Mouse (Mus musculus): ENCODE measurements around the gene Prss50.

GRCm38 (mm10) chr9:110907838-110908630 is 50.3 kb downstream of the Prss50 start:
- TF ChIP-seq POLR2A (IDR thresholded peaks at IDR 0.05; ENCODE audit: control insufficient read depth, low read depth, low read length), result no peak
- no peak for TF ChIP-seq CTCF (IDR thresholded peaks at IDR 0.05; ENCODE audit: control insufficient read depth, insufficient read depth, insufficient replicate concordance, low read depth, low read length)
